Mouse (Mus musculus) kidney, adult 2 months (tissue): ENCODE data around the gene Tmem19.

Experiments used
- CTCF ChIP-seq: fragments of 200-500 bp; conservative IDR thresholded peaks from 2 replicates; pipeline ENCODE4 v1.5.1; 2011; ENCODE audit warnings: low read depth, mild to moderate bottlenecking, control low read depth, low read length, moderate library complexity, mixed read lengths; ENCODE audit not compliant: insufficient read depth, insufficient read length
- POLR2A ChIP-seq: fragments of 200-500 bp; IDR thresholded peaks from one replicate; pipeline ENCODE4 v1.6.1; 2011; ENCODE audit warnings: low read depth, low read length, control low read depth

GRCm38 (mm10) chr10:115323295-115323694, 39.0 kb downstream of the Tmem19 start:
- TF ChIP-seq CTCF (peak; percentile 83), POLR2A (no peak)
